Mouse (Mus musculus) B cell, adult 67 days (primary cell): Measurements from ENCODE around the gene Trak2. TPM values are rescaled to one million over a fixed set of nuclear protein-coding genes. Genes with fewer than 3 reads are reported as not detected.

Experiments
- total RNA-seq, 2 experiments: library from RNA; stranded (reverse); gene quantifications; 4 replicates each; pipeline ENCODE4 v1.2.4; 2023

The Trak2 gene
- total RNA-seq: 10 to 100 TPM; 91.8 to 96.8 TPM

GRCm38 (mm10) chr1:58973366-58974221 is at the start of gene Trak2, which contains the start of gene Stradb:
Gene Trak2 (minus strand): TSS chr1:58973430.
Gene Stradb (plus strand): TSS chr1:58973522.

Other genes with a start within 250 kb of the Trak2 start
- gene Casp8, start 178.1 kb downstream of the Trak2 start, total RNA-seq: 10 to 100 TPM; 76.3 to 86.6 TPM
- gene Stradb, start 92 bp upstream of the Trak2 start, total RNA-seq: 10 to 100 TPM; 22.8 to 28.9 TPM
- gene C2cd6, start 121.5 kb upstream of the Trak2 start, total RNA-seq: not detected
- 1 to 10 TPM; 2.7 to 5.2 TPM for gene Tmem237, start 147.0 kb upstream of the Trak2 start, total RNA-seq
- gene Mpp4, start 190.0 kb upstream of the Trak2 start, total RNA-seq: 1 to 10 TPM; 1.1 to 1.8 TPM